8 mouse cellular contexts compared by ENCODE assay signal in genomic region chr6:114921632-114922354, GRCm38 (mm10). TPM values are rescaled to one million over a fixed set of nuclear protein-coding genes. Genes with fewer than 3 reads are reported as not detected.
DNase-seq lines count a peak whose midpoint lies in the region; ATAC-seq and TF ChIP-seq lines count a peak whose summit lies in the region.

No protein-coding gene starts in this region.

- no peaks in the 10 kb centered on the region for H3K9me3 ChIP-seq in forebrain, embryonic 14.5 days (replicated peaks; ENCODE audit: control insufficient read depth, low read length)
- H3K9me3 ChIP-seq in neural tube, embryonic 13.5 days = no peaks in the 10 kb centered on the region
- no peaks in the 10 kb centered on the region for H3K9me3 ChIP-seq in stomach, postnatal 0 days (ENCODE audit: control insufficient read depth, low read length)

- intact Hi-C loops in heart, postnatal 14 days (cut with DNase I) = loop anchor here (2.0 kb wide), 2 partner anchors 31 to 47 kb away; no protein-coding TSS in a partner anchor

- no peaks in the 10 kb centered on the region for H3K36me3 ChIP-seq in forebrain, embryonic 14.5 days (ENCODE audit: control insufficient read depth, insufficient read depth, low read length)
- no peaks in the 10 kb centered on the region for H3K36me3 ChIP-seq in neural tube, embryonic 13.5 days
- H3K36me3 ChIP-seq in stomach, postnatal 0 days (ENCODE audit: control insufficient read depth, insufficient read depth, low read length) = no peaks in the 10 kb centered on the region

- peak overlapping the region; percentile 83 for H3K9ac ChIP-seq in forebrain, embryonic 14.5 days (ENCODE audit: low read length)
- peak overlapping the region; percentile 80 for H3K9ac ChIP-seq in neural tube, embryonic 13.5 days
- H3K9ac ChIP-seq in stomach, postnatal 0 days (ENCODE audit: low read length) = peak overlapping the region; percentile 78

- H3K27me3 ChIP-seq in forebrain, embryonic 14.5 days (replicated peaks; ENCODE audit: control insufficient read depth, insufficient read depth, low read length) = no peaks in the 10 kb centered on the region
- no peaks in the 10 kb centered on the region for H3K27me3 ChIP-seq in neural tube, embryonic 13.5 days
- H3K27me3 ChIP-seq in stomach, postnatal 0 days (ENCODE audit: control insufficient read depth, insufficient read depth, low read length) = no peaks in the 10 kb centered on the region

- no peak for TF ChIP-seq EP300 in stomach, postnatal 0 days (optimal IDR thresholded peaks at IDR 0.05)

- H3K27ac ChIP-seq in forebrain, embryonic 14.5 days (ENCODE audit: low read depth, low read length) = peak overlapping the region; percentile 75; the same call in 1 of the 2 replicates
- H3K27ac ChIP-seq in neural tube, embryonic 13.5 days (replicated peaks) = peak overlapping the region; percentile 76
- H3K27ac ChIP-seq in stomach, postnatal 0 days (replicated peaks) = peak overlapping the region; percentile 84

- peak overlapping the region; percentile 57 for H3K4me2 ChIP-seq in forebrain, embryonic 14.5 days (ENCODE audit: low read length)
- peak overlapping the region; percentile 63 for H3K4me2 ChIP-seq in neural tube, embryonic 13.5 days
- H3K4me2 ChIP-seq in stomach, postnatal 0 days (replicated peaks; ENCODE audit: low read depth) = peak overlapping the region; percentile 66

- WGBS in forebrain, embryonic 14.5 days = 2% methylated on average over 15 of the region's 15 CpGs
- 3% methylated on average over 15 of the region's 15 CpGs for WGBS in neural tube, embryonic 13.5 days
- 3% methylated on average over 15 of the region's 15 CpGs for WGBS in stomach, postnatal 0 days

- ATAC-seq in forebrain, embryonic 14.5 days = peak; percentile 92
- ATAC-seq in neural tube, embryonic 13.5 days (ENCODE audit: low read depth) = peak; percentile 92
- peak; percentile 92 for ATAC-seq in stomach, postnatal 0 days (ENCODE audit: low FRiP score, low TSS enrichment)

- peak; percentile 92 for DNase-seq in A20 (ENCODE audit: low read depth, low spot score)
- DNase-seq in adrenal gland, postnatal 25 days = peak; percentile 84
- peak; percentile 96 for DNase-seq in forebrain, embryonic 14.5 days (ENCODE audit: low spot score)
- peak; percentile 87 for DNase-seq in heart, postnatal 14 days
- DNase-seq in layer of hippocampus, adult 11-12 months (ENCODE audit: low spot score) = peak; percentile 82
- peak; percentile 92 to 93 for DNase-seq in lung, adult 18-20 months
- peak; percentile 82 for DNase-seq in stomach, postnatal 0 days (ENCODE audit: low spot score)

- peak overlapping the region; percentile 62 for H3K4me3 ChIP-seq in forebrain, embryonic 14.5 days (ENCODE audit: low read depth, low read length)
- peak overlapping the region; percentile 51 for H3K4me3 ChIP-seq in neural tube, embryonic 13.5 days
- peak overlapping the region; percentile 46 for H3K4me3 ChIP-seq in stomach, postnatal 0 days (ENCODE audit: low read depth, low read length)

- peaks cover 32% of the 10 kb centered on the region for H3K4me1 ChIP-seq in forebrain, embryonic 14.5 days (ENCODE audit: control insufficient read depth, insufficient read depth, low read length)
- H3K4me1 ChIP-seq in neural tube, embryonic 13.5 days (replicated peaks) = peaks cover 48% of the 10 kb centered on the region
- H3K4me1 ChIP-seq in stomach, postnatal 0 days (replicated peaks; ENCODE audit: control insufficient read depth, insufficient read depth) = peaks cover 13% of the 10 kb centered on the region

- 0 out of 2 replicates have a peak, but pooled peaks have one; percentile 0 for TF ChIP-seq CTCF in stomach, postnatal 0 days (IDR thresholded peaks at IDR 0.05; ENCODE audit: low read depth)

RNA-seq across cellular contexts. Expression of gene Vgll4, which starts 48.0 kb away (rescaled TPM):
- total RNA-seq in adrenal gland, postnatal 25 days (2021) = 47.0 and 56.4 TPM in 2 replicates
- 44.9 and 54.2 TPM in 2 replicates for polyA plus RNA-seq in forebrain, embryonic 14.5 days (2014; fragmentation: Nextera tagmentation; extraction: Ambion mirVana)
- 10 to 100 TPM; 28.4 to 29.5 TPM for total RNA-seq in heart, postnatal 14 days (2021)
- 60.6 and 65.2 TPM in 2 replicates for polyA plus RNA-seq in neural tube, embryonic 13.5 days (2015; fragmentation: Nextera tagmentation; extraction: Ambion mirVana)
- 38.5 and 42.1 TPM in 2 replicates for polyA plus RNA-seq in stomach, postnatal 0 days (2015; fragmentation: Nextera tagmentation; extraction: Ambion mirVana)

Comparison
In these comparisons a context has a peak if more than half of its experiments do, and no peak if none do; other contexts are left out.
1. Peak in every context shown above with its lines: DNase-seq, ATAC-seq, H3K4me3 ChIP-seq and H3K27ac ChIP-seq.